Mouse (Mus musculus): ENCODE data around the gene Flnb. TPM values are rescaled to one million over a fixed set of nuclear protein-coding genes. Genes with fewer than 3 reads are reported as not detected.

The Flnb gene
- polyA plus RNA-seq, 1 experiment from 2014 or later = 26.8 TPM

DNA sequence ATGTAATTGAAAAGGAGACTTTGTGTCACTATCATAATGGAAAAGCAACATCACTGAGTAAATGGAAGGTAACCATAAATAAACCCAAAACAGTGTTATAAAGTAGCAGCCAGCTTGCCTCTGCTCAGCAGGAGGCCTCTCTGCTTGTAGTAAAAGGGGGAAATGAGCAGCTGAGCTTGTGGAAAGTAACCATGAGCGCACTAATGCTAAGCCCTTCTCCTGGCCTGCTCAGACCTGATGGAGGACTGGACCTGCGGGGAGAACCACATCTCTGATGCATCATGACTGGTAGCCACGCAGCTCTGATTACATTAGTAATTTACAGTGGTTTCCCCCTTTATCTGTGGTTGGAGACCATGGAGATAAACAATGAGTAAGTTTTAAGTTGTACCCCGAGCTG, 15.7 kb downstream of the Flnb start:
- 63% methylated on average over 4 of the region's 4 CpGs for WGBS
- no peak for ATAC-seq (replicated peaks; ENCODE audit: low FRiP score, low TSS enrichment, low read depth)

DNA sequence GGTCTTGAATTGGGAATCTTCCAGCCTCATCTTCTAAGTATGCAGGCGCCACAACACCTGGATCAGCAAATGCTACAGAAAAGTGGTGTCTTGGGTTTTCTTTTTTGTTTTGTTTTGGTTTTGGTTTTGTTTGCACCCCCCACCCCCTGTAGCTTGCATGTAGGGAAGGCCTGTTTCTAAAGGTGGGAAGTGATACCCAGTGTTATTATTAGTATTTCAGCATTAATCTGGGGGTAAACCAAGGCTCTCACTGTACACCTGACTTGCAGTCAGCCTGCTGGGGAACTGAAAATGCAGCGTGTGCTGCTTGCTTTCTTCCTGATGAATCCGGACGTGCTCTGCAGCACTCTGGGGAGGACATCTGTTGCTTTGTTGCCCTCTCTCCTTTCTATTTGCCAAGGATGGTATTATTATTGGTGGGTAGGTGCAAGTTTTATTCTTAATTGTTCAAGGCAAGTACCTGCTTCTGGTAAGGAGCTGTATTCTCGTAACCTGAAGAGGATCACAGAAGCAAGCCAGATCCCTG, 20.9 kb downstream of the Flnb start:
- Histone ChIP-seq H3K4me3 (ENCODE audit: low read depth, low read length) (no peak overlapping the region), H3K4me2 (ENCODE audit: low read length) (no peak overlapping the region), H3K4me1 (replicated peaks; ENCODE audit: control insufficient read depth, insufficient read depth, low read length) (peaks cover 8% of the 10 kb centered on the region), H3K36me3 (ENCODE audit: control insufficient read depth, insufficient read depth, low read length) (no peaks in the 10 kb centered on the region), H3K27me3 (replicated peaks; ENCODE audit: control insufficient read depth, insufficient read depth, low read length) (no peaks in the 10 kb centered on the region), H3K27ac (ENCODE audit: low read depth) (no peak overlapping the region), H3K9ac (ENCODE audit: low read length) (no peak overlapping the region), H3K9me3 (ENCODE audit: control insufficient read depth, low read length) (no peaks in the 10 kb centered on the region)
- no peak for DNase-seq (ENCODE audit: low spot score)
- 69% methylated on average over 5 of the region's 5 CpGs for WGBS
- no peak for ATAC-seq (replicated peaks; ENCODE audit: low FRiP score, low TSS enrichment, low read depth)

More for the DNA sequence above, 15.7 kb downstream of the Flnb start:
- no peak for DNase-seq (ENCODE audit: low spot score)
- Histone ChIP-seq H3K36me3 (ENCODE audit: control insufficient read depth, insufficient read depth, low read length) (no peaks in the 10 kb centered on the region), H3K4me2 (ENCODE audit: low read length) (no peak overlapping the region), H3K9ac (ENCODE audit: low read length) (no peak overlapping the region), H3K4me1 (replicated peaks; ENCODE audit: control insufficient read depth, insufficient read depth, low read length) (no peaks in the 10 kb centered on the region), H3K27ac (ENCODE audit: low read depth) (no peak overlapping the region), H3K4me3 (ENCODE audit: low read depth, low read length) (no peak overlapping the region), H3K9me3 (ENCODE audit: control insufficient read depth, low read length) (no peaks in the 10 kb centered on the region), H3K27me3 (replicated peaks; ENCODE audit: control insufficient read depth, insufficient read depth, low read length) (no peaks in the 10 kb centered on the region)

DNA sequence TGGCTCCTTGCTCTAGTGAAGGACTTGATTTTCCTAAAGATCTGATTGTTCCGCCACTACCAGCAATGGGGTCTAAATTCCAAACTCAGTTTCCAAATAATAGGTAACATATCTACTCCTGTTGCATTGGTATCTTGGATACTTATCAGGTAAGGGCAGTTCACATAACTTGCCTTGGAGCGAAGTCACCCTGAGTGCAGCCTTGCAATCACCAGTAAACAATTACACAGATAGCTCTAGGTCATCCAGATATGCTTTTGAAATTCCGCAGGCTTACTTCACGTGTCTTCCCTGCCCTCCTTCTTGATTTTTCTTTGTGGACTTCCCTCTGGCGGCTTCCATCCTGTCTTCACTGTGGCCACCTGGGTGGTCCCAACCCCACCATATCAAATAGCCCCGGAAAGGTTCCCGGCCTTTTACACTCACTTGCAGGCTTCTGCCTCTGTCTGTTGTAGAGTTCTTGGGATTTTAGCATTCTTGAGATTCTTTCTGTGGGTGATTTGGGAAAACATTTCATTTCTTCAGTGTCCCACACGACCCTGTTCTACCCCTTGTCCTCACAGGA, 22.3 kb downstream of the Flnb start:
- ATAC-seq (replicated peaks; ENCODE audit: low FRiP score, low TSS enrichment, low read depth) (no peak), DNase-seq (ENCODE audit: low spot score) (no peak)
- Histone ChIP-seq H3K9ac (ENCODE audit: low read length) (no peak overlapping the region), H3K36me3 (ENCODE audit: control insufficient read depth, insufficient read depth, low read length) (no peaks in the 10 kb centered on the region), H3K27ac (ENCODE audit: low read depth) (peak overlapping the region; percentile 30; the same call in 1 of the 2 replicates), H3K4me3 (ENCODE audit: low read depth, low read length) (no peak overlapping the region), H3K9me3 (ENCODE audit: control insufficient read depth, low read length) (no peaks in the 10 kb centered on the region), H3K4me1 (replicated peaks; ENCODE audit: control insufficient read depth, insufficient read depth, low read length) (peaks cover 8% of the 10 kb centered on the region), H3K27me3 (replicated peaks; ENCODE audit: control insufficient read depth, insufficient read depth, low read length) (no peaks in the 10 kb centered on the region), H3K4me2 (ENCODE audit: low read length) (no peak overlapping the region)
- 30% methylated on average over 8 of the region's 8 CpGs for WGBS

GRCm38 (mm10) chr14:7842631-7843332, 25.0 kb downstream of the Flnb start:
- H3K9ac ChIP-seq (ENCODE audit: low read length) = no peak overlapping the region

GRCm38 (mm10) chr14:7846696-7847095, 28.9 kb downstream of the Flnb start:
- Histone ChIP-seq H3K4me2 (ENCODE audit: low read length) (no peak overlapping the region), H3K27ac (ENCODE audit: low read depth) (no peak overlapping the region), H3K36me3 (ENCODE audit: control insufficient read depth, insufficient read depth, low read length) (no peaks in the 10 kb centered on the region), H3K4me1 (replicated peaks; ENCODE audit: control insufficient read depth, insufficient read depth, low read length) (peaks cover 18% of the 10 kb centered on the region), H3K9me3 (ENCODE audit: control insufficient read depth, low read length) (no peaks in the 10 kb centered on the region), H3K9ac (ENCODE audit: low read length) (no peak overlapping the region), H3K4me3 (ENCODE audit: low read depth, low read length) (no peak overlapping the region), H3K27me3 (replicated peaks; ENCODE audit: control insufficient read depth, insufficient read depth, low read length) (no peaks in the 10 kb centered on the region)
- DNase-seq (ENCODE audit: low spot score) = no peak
- no peak for ATAC-seq (replicated peaks; ENCODE audit: low FRiP score, low TSS enrichment, low read depth)
- WGBS = 69% methylated on average over 4 of the region's 4 CpGs

More at GRCm38 (mm10) chr14:7842631-7843332, 25.0 kb downstream of the Flnb start:
- ATAC-seq (replicated peaks; ENCODE audit: low FRiP score, low TSS enrichment, low read depth) = no peak
- no peaks in the 10 kb centered on the region for H3K27me3 ChIP-seq (replicated peaks; ENCODE audit: control insufficient read depth, insufficient read depth, low read length)
- no peaks in the 10 kb centered on the region for H3K36me3 ChIP-seq (ENCODE audit: control insufficient read depth, insufficient read depth, low read length)
- 56% methylated on average over 15 of the region's 15 CpGs for WGBS
- no peak overlapping the region for H3K4me3 ChIP-seq (ENCODE audit: low read depth, low read length)
- no peak for DNase-seq (ENCODE audit: low spot score)
- no peak overlapping the region for H3K27ac ChIP-seq (ENCODE audit: low read depth)
- H3K4me1 ChIP-seq (replicated peaks; ENCODE audit: control insufficient read depth, insufficient read depth, low read length) = peaks cover 15% of the 10 kb centered on the region
- H3K9me3 ChIP-seq (ENCODE audit: control insufficient read depth, low read length) = no peaks in the 10 kb centered on the region
- no peak overlapping the region for H3K4me2 ChIP-seq (ENCODE audit: low read length)

- no peak overlapping the region for H3K4me2 ChIP-seq (ENCODE audit: low read length)
- peaks cover 29% of the 10 kb centered on the region for H3K4me1 ChIP-seq (replicated peaks; ENCODE audit: control insufficient read depth, insufficient read depth, low read length)
- 36% methylated on average over 5 of the region's 5 CpGs for WGBS
- no peak overlapping the region for H3K4me3 ChIP-seq (ENCODE audit: low read depth, low read length)
- DNase-seq (ENCODE audit: low spot score) = no peak
- H3K27me3 ChIP-seq (replicated peaks; ENCODE audit: control insufficient read depth, insufficient read depth, low read length) = no peaks in the 10 kb centered on the region
- no peak overlapping the region for H3K9ac ChIP-seq (ENCODE audit: low read length)
- H3K9me3 ChIP-seq (ENCODE audit: control insufficient read depth, low read length) = no peaks in the 10 kb centered on the region
- no peak overlapping the region; the same call in 1 of the 2 replicates for H3K27ac ChIP-seq (ENCODE audit: low read depth)
- ATAC-seq (replicated peaks; ENCODE audit: low FRiP score, low TSS enrichment, low read depth) = peak; percentile 50; the same call in 1 of the 2 replicates
- no peaks in the 10 kb centered on the region for H3K36me3 ChIP-seq (ENCODE audit: control insufficient read depth, insufficient read depth, low read length)
Measured at GRCm38 (mm10) chr14:7847746-7848232, 30.0 kb downstream of the Flnb start.

GRCm38 (mm10) chr14:7850913-7851312, 33.2 kb downstream of the Flnb start:
- 50% methylated on average over 3 of the region's 3 CpGs for WGBS
- Histone ChIP-seq H3K9me3 (ENCODE audit: control insufficient read depth, low read length) (no peaks in the 10 kb centered on the region), H3K4me2 (ENCODE audit: low read length) (no peak overlapping the region), H3K9ac (ENCODE audit: low read length) (no peak overlapping the region), H3K27me3 (replicated peaks; ENCODE audit: control insufficient read depth, insufficient read depth, low read length) (no peaks in the 10 kb centered on the region), H3K36me3 (ENCODE audit: control insufficient read depth, insufficient read depth, low read length) (no peaks in the 10 kb centered on the region), H3K27ac (ENCODE audit: low read depth) (0 out of 2 replicates have a peak overlapping the region, but pooled peaks have one; percentile 3), H3K4me1 (replicated peaks; ENCODE audit: control insufficient read depth, insufficient read depth, low read length) (peaks cover 50% of the 10 kb centered on the region), H3K4me3 (ENCODE audit: low read depth, low read length) (no peak overlapping the region)
- ATAC-seq (replicated peaks; ENCODE audit: low FRiP score, low TSS enrichment, low read depth) (no peak), DNase-seq (ENCODE audit: low spot score) (no peak)

GRCm38 (mm10) chr14:7851543-7852065, 33.8 kb downstream of the Flnb start:
- ATAC-seq (replicated peaks; ENCODE audit: low FRiP score, low TSS enrichment, low read depth) = peak; percentile 58; the same call in 1 of the 2 replicates
- DNase-seq (ENCODE audit: low spot score) = peak; percentile 67
- peak overlapping the region; percentile 7; the same call in 1 of the 2 replicates for H3K4me2 ChIP-seq (ENCODE audit: low read length)
- no peak overlapping the region; the same call in 1 of the 2 replicates for H3K9ac ChIP-seq (ENCODE audit: low read length)
- H3K36me3 ChIP-seq (ENCODE audit: control insufficient read depth, insufficient read depth, low read length) = no peaks in the 10 kb centered on the region
- peaks cover 54% of the 10 kb centered on the region for H3K4me1 ChIP-seq (replicated peaks; ENCODE audit: control insufficient read depth, insufficient read depth, low read length)
- 0 out of 2 replicates have a peak overlapping the region, but pooled peaks have one; percentile 3 for H3K27ac ChIP-seq (ENCODE audit: low read depth)
- no peak overlapping the region for H3K4me3 ChIP-seq (ENCODE audit: low read depth, low read length)
- no peaks in the 10 kb centered on the region for H3K27me3 ChIP-seq (replicated peaks; ENCODE audit: control insufficient read depth, insufficient read depth, low read length)
- WGBS = 14% methylated on average over 5 of the region's 5 CpGs
- H3K9me3 ChIP-seq (ENCODE audit: control insufficient read depth, low read length) = no peaks in the 10 kb centered on the region
